Mouse (Mus musculus) cerebellum, adult 2 months (tissue): ENCODE measurements around the gene Hectd1. TPM values are rescaled to one million over a fixed set of nuclear protein-coding genes. Genes with fewer than 3 reads are reported as not detected.

Experiments
- DNase-seq, 2 experiments: peaks; one replicate each; pipeline ENCODE4 v3.0.0; 2021
- H3K27ac ChIP-seq: fragments of 200-500 bp; 2 replicates; pipeline ENCODE4 v1.5.1; 2012; ENCODE audit warnings: low read length, control low read depth, inconsistent platforms; ENCODE audit not compliant: insufficient read depth
- H3K27me3 ChIP-seq: fragments of 200-500 bp; 2 replicates; pipeline ENCODE4 v1.6.1; 2012; ENCODE audit warnings: inconsistent platforms, mild to moderate bottlenecking, low read length, moderate library complexity; ENCODE audit not compliant: control insufficient read depth, insufficient read depth
- H3K4me1 ChIP-seq: fragments of 200-500 bp; 2 replicates; pipeline ENCODE4 v1.6.1; 2011; ENCODE audit warnings: low read length; ENCODE audit not compliant: control insufficient read depth, insufficient read depth
- H3K4me3 ChIP-seq: fragments of 200-500 bp; replicated peaks from 2 replicates; pipeline ENCODE3; 2011; ENCODE audit warnings: mild to moderate bottlenecking, low read depth, low read length, control low read depth; ENCODE audit not compliant: insufficient read depth
- CTCF ChIP-seq: fragments of 200-500 bp; IDR thresholded peaks from 2 replicates; pipeline ENCODE4 v1.5.1; 2011; ENCODE audit warnings: low read depth, mild to moderate bottlenecking, control low read depth, low read length, moderate library complexity, borderline replicate concordance; ENCODE audit not compliant: insufficient read depth
- POLR2A ChIP-seq: fragments of 200-500 bp; IDR thresholded peaks from 2 replicates; pipeline ENCODE4 v1.6.1; 2011; ENCODE audit warnings: low read length, control low read depth, borderline replicate concordance; ENCODE audit not compliant: insufficient read depth
- WGBS: fragments of 180-500 bp; shearing (Covaris S2); methylation state at CpG from one replicate; pipeline ENCODE4 v1.1.7; 2018; 5-methylcytosine and 5-hydroxymethylcytosine counted together
- polyA plus RNA-seq: library from polyadenylated mRNA; depleted of rRNA; stranded (reverse); fragments of >200 nt; gene quantifications from 2 replicates; pipeline ENCODE4 v1.2.3, GENCODE M21; 2012

Hectd1 gene
- polyA plus RNA-seq, 1 experiment, result 39.4 TPM

DNA sequence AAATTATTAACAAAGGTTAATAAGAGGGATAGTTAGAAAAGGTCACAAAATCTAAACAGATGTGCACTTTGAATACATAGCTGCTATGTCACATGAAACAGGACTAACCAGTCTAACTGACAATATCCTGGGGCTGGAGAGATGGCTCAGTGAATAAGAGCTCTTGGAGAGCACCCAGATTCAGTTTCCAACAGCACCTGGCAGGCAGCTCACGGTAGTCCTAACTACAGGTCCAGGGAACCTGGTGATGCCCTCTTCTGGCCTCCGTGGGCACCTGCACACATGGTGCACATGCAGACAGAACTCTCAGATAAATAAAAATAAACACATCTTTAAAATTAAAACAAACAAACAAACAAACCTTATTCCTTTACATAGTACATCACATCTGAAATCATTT lies 4.0 kb downstream of the Hectd1 start:
- 17% methylated on average over 2 of the region's 2 CpGs for WGBS
- no peak overlapping the region for H3K4me3 ChIP-seq
- H3K27ac ChIP-seq, result no peak overlapping the region
- peaks cover 5% of the 10 kb centered on the region for H3K4me1 ChIP-seq
- DNase-seq, result peak in 1 of 2 experiments; percentile 52
- TF ChIP-seq CTCF (peak; percentile 33; the same call in 1 of the 2 replicates), POLR2A (no peak)
- H3K27me3 ChIP-seq, result no peaks in the 10 kb centered on the region

DNA sequence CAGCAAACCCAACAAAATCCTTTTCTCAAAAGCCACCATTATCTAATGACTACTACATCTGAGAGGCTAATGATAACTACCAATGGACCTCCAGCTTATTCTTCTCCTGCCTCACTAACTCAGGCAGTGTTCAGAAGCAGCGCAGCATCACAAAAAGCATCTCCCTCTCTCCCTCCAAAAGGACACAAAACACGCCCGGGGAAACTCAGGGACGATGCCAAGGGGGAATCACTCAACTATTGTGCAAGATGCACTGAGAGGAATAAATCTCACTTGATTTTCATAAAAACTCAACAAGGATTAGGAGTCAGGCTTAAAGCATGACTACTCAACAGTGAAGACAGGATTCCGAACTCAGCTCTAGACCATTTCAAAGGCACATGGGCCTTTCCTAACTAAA lies 6.0 kb downstream of the Hectd1 start:
- 70% methylated on average over 5 of the region's 5 CpGs for WGBS
- no peak for DNase-seq
- H3K4me3 ChIP-seq, result no peak overlapping the region
- no peak overlapping the region for H3K27ac ChIP-seq
- H3K4me1 ChIP-seq, result peaks cover 5% of the 10 kb centered on the region
- no peaks in the 10 kb centered on the region for H3K27me3 ChIP-seq
- TF ChIP-seq CTCF (no peak), POLR2A (no peak)

DNA sequence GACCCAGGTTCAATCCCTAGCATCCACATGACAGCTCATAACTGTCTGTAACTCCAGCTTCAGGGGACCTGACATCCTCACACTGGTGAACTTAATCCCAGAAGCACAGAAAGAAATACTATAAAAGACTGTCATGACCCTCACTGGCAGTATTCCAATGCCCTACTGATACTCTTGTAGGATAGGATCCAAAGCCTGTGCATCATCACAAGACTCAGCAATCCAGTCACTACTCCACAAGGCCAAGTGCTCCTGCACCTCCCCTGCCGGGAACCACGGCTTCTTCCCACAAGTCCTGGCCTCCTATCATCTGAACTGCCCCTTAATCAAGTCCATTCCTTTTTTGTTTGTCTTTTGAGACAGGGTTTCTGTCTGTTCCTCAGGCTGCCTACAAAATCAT lies 6.5 kb downstream of the Hectd1 start:
- DNase-seq, result no peak
- H3K4me1 ChIP-seq, result peaks cover 5% of the 10 kb centered on the region
- H3K27ac ChIP-seq, result no peak overlapping the region
- WGBS, result 22% methylated on average over 2 of the region's 2 CpGs
- no peak overlapping the region for H3K4me3 ChIP-seq
- H3K27me3 ChIP-seq, result no peaks in the 10 kb centered on the region
- TF ChIP-seq POLR2A (no peak), CTCF (no peak)

DNA sequence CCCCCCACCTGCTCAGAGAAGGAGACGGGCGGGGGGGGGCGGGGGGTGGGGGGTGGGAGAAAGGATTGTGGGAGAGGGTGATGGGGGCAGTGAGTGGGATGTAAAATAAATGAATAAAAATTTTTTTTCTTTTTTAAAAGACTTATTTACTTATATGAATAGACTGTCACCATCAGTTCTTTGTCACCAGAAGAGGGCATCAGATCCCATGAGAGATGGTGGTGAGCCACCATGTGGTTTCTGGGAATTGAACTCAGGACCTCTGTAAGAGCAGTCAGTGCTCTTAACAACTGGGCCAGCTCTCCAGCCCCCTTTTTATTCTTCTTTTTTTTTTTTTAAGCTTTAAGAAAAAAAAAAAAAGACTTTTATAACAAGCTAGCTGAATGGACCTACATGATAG lies 7.1 kb downstream of the Hectd1 start:
- no peak for DNase-seq
- Histone ChIP-seq H3K4me1 (peaks cover 4% of the 10 kb centered on the region), H3K4me3 (no peak overlapping the region), H3K27ac (no peak overlapping the region), H3K27me3 (no peaks in the 10 kb centered on the region)
- TF ChIP-seq POLR2A (no peak), CTCF (no peak)
- 70% methylated on average over 3 of the region's 3 CpGs for WGBS

DNA sequence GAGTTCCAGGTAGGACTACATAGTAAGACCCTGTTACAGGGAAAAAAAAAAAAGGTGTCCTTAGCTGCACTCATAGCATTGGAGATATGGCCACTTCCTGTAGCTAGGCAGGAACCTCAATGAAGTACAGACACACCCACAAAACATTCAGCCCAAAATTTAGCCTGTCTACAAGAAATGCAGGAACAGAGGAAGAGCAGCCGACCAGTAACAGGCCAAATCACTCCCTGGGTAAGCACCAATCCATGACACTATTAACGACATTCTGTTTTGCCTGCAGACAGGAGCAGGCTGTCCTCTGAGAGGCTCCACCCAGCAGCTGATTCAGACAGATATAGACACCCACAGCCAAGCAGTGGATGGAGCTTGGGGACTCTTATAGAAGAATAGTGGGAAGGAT lies 8.1 kb downstream of the Hectd1 start:
- H3K4me1 ChIP-seq, result peaks cover 3% of the 10 kb centered on the region
- no peak overlapping the region for H3K4me3 ChIP-seq
- no peak for DNase-seq
- TF ChIP-seq CTCF, result no peak
- WGBS, result 12% methylated on average over 2 of the region's 2 CpGs
- H3K27me3 ChIP-seq, result no peaks in the 10 kb centered on the region
- no peak overlapping the region for H3K27ac ChIP-seq

DNA sequence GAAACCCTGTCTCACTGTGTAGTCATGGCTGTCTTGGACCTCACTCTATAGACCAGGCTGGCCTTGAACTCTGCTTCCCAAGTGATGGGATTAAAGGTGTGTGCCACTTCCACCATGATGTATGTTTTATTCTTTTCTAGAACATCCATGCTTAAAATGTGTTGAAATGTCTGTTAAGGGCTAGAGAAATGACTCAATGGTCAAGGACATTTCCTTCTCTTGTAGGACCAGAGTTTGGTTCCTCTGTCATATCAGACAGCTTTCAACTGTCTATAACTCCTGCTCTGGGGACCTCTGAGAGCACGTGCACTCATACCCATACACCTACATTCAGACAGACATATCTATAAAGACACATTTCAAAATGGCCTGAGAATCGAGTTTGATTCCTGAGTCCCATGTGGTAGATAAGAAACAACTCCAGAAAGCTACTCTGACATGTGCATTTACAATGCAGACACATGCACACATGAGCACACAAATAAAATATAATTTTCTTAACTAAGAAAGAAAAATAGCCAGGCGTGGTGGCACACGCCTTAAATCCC lies 9.3 kb downstream of the Hectd1 start:
- Histone ChIP-seq H3K4me3 (no peak overlapping the region), H3K27me3 (no peaks in the 10 kb centered on the region), H3K4me1 (peaks cover 3% of the 10 kb centered on the region), H3K27ac (no peak overlapping the region)
- 88% methylated on average over 4 of the region's 4 CpGs for WGBS
- TF ChIP-seq POLR2A (no peak), CTCF (no peak)
- DNase-seq, result no peak

DNA sequence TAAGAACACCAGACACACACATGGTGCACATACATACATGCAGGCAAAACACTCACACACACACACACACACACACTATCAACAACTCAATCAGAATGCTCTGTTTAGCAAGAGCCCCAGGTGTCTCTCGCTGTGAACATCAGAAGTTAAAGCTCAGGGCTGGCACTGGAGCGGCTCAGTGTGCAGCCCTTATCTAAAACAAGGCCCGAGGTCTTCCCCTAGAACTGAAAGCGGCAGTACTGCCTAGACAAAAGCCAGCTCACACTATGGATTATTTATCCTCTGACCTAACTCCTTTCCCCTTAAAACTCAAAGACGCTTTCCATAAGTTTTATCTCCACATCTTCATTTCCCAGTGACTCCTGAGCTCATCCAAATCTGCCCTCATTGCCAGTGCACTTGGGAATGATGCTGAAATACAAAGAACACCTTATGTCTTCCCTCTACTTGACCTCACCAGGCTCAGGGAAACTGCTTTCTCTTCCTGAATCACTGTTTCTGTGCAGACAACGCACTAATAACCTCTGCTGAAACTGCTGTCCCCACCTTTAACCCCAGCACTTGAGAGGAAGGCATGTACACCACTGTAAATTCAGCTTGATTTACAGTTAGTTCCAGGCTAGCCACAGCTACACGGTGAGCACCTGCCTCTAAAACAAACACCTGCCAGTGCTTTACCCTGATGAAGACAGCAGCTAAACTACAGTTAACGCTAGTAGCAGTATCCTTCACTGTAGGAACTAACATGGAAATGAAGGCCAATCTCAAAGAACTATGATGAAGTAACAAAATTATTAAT lies 11.3 kb downstream of the Hectd1 start:
- Histone ChIP-seq H3K4me3 (no peak overlapping the region), H3K4me1 (peaks cover 3% of the 10 kb centered on the region), H3K27ac (no peak overlapping the region), H3K27me3 (no peaks in the 10 kb centered on the region)
- no peak for DNase-seq
- WGBS, result 71% methylated on average over 8 of the region's 8 CpGs
- TF ChIP-seq CTCF (no peak), POLR2A (no peak)

DNA sequence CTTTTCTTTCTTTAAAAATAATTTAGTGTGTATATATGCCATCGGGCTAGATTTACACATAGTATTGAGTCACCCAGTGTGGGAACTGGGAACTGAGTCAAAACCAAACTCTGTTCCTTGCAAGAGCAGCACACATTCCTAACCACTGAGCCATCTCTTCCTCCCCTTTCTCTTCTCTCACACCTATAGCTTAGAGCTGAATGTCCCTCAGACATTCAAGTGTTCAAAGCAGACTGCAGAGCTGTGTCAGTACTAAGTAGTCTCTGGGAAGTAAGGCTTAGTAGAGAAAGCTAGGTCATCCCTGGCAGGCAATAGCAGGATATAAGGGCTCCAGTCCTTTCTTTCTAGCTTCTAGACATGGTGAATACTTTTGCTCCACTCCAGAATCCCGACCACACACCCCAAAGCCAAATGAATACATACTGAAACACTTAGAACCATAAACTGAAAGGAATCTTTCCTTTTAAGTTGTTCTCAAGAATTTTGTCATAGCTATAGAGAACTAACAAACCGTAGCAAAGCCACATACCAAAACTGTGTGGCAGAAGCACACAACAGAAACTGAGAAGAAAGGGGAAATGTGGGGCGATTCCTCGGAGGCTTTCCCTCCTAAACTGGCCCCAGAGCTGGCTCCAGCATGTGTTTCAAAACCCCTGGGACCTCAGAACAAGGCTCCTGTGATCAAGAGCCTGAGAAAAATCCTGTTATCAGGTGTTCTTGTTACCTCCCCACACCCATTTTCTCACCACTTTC lies 17.8 kb downstream of the Hectd1 start:
- Histone ChIP-seq H3K4me3 (no peak overlapping the region), H3K4me1 (no peaks in the 10 kb centered on the region), H3K27me3 (no peaks in the 10 kb centered on the region), H3K27ac (no peak overlapping the region)
- no peak for DNase-seq
- no peak for TF ChIP-seq CTCF
- 54% methylated on average over 5 of the region's 5 CpGs for WGBS
